Mouse (Mus musculus) ZHBTc4 (cell line): ENCODE data around the gene Dusp9.

Experiments used
- DNase-seq: peaks from one replicate; pipeline ENCODE4 v3.0.0-alpha.2; 2011; ENCODE audit warnings: low read depth, low spot score

The Dusp9 gene

DNA sequence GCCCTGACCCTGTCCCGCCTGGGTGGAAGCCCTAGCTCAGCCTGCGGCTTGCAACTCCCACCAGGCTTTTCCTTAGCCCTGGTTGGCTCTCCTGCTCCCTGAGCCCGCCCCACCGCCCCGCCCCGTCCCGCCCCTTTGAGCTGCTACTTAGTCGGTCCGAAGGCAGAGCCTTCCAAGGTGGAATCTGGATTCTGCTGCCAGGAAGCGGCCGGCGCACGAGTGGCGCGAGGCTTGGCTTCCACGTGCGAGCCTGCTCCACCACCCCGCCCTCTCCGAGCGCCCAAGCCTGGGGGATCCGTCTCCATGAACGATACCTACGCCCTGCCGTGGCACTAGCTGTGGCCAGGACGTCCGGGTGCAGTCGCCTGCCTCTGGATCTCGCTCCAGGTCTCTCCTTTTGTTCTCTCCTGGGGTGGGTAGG, at the start of gene Dusp9:
Dusp9 (plus strand) TSS at position 165 of the 421 bp plus-strand sequence.
- peak; percentile 94 for DNase-seq

- peak; percentile 63 for DNase-seq
These were observed 46.0 kb upstream of the Dusp9 start for GRCm38 (mm10) chrX:73593212-73593611.

DNA sequence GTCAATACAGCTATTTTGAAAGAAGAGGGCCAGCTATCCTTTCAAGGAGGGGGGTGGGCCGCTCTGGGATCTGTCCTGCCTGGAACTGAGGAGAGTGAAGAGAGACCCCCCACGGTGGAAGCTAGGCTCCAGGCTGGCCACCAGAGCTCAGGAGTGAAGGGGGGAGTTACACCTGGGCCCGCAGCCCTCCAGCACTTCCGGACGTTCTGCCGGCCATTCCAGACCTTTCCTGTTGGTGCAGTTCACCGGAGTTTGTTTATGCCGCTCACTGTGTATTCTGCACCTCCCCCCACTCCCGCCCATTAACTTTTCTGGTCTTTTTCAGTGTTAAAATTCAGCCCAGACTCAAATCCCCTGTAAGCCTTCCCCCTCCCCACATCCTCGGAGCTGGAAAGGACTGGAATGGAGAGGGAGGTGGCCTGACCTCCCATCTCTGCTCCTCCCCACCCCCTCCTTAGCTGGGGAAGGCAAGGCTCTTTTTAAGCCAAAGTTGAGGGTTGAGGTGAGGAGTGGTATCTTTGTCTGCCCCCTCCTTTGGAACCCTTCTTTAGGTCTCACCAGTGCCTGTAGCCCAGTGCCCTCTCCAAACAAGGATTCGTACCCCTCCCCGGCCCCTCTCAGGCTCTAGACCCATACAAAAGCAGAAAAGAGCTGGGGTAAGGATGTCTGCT, 44.6 kb upstream of the Dusp9 start:
- peak; percentile 55 for DNase-seq

- no peak for DNase-seq
These were observed 43.8 kb upstream of the Dusp9 start for GRCm38 (mm10) chrX:73595297-73595938.

GRCm38 (mm10) chrX:73601456-73601855, 37.8 kb upstream of the Dusp9 start:
- no peak for DNase-seq

GRCm38 (mm10) chrX:73613665-73614064, 25.6 kb upstream of the Dusp9 start:
- DNase-seq = no peak

DNA sequence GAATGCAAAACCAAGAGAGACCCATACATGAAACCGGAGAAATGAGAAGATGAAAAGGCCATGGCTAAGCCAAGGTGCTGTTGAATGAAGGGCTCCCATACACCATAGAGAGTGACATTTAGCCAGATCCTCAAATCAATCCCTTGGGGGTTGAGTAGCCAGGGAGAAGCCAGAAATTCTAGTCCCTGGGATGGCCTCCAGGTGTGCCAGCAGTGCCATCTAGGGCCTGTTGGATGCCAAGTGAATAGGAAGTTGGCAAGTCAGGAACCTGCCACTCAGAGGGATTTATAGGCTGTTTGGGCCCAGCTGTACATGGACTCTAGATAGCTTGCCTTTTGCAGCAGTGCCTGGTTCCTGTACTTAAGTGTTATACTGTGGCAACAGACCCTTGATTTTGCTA, 23.3 kb upstream of the Dusp9 start:
- no peak for DNase-seq

- no peak for DNase-seq
These were observed 19.8 kb upstream of the Dusp9 start for GRCm38 (mm10) chrX:73619401-73619800.

DNA sequence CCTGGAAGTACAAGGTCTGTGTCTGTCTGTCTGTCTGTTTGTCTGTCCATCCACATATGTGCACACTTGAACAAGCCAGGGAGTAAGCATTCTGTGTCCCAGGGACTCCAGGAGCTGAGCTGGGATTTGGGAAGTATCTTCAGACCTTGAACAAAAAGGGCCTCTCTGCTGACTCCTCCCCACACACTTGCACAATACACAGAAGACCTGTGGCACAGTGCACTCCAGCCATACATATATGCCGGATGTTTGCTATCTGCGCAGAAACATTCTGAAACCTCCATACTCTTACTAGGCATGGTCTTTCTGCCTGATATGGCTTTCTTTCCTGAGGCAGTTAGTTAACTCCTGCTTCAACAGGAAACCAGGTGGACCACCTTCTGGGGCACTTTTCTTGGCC, 19.3 kb upstream of the Dusp9 start:
- no peak for DNase-seq

GRCm38 (mm10) chrX:73626981-73627380, 12.2 kb upstream of the Dusp9 start:
- no peak for DNase-seq

DNA sequence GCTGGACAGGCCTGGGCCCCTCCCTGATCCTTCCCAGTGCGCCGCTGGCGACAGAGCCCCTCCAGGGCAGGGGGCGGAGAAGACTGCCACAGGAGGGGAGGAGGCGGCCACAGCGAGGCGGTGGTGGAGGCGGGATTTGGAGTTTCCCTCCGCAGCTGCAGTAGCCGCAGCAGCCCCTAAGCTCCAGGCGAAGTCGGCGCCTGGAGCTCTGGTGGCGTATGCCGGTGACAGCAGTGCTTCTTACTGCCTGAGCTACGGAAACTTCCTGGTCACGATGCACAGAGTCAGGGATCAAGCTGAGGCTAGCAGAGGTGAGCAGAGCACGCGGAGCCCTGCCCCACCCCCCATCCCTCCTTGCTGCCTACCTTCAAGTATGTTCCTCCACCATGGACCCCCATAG, 3.8 kb upstream of the Dusp9 start:
- DNase-seq = peak; percentile 33

DNA sequence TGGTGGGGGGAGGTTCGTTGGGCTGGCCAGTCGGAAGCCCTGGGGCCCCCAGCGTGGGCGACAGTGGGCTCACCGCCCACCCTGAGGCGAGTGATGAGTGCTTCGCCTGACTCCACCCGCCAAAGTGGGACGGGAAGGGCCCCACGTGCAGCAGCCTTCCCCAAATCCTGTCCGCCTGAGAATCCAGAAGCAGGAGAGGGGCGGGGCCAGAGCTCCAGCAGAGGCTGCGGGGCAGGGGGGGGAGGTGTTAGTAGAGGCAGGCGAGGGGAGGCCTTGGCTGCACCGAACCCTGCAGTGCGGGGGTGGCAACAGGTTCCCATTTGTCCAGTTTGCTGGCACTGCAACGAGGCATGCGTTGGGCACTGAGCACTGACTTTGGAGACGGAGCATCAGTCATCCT, 1.8 kb upstream of the Dusp9 start:
- peak; percentile 38 for DNase-seq

- DNase-seq = peak; percentile 48
These were observed 766 bp downstream of the Dusp9 start for GRCm38 (mm10) chrX:73639901-73640469.

GRCm38 (mm10) chrX:73645121-73645520, 5.9 kb downstream of the Dusp9 start:
- peak; percentile 31 for DNase-seq

DNA sequence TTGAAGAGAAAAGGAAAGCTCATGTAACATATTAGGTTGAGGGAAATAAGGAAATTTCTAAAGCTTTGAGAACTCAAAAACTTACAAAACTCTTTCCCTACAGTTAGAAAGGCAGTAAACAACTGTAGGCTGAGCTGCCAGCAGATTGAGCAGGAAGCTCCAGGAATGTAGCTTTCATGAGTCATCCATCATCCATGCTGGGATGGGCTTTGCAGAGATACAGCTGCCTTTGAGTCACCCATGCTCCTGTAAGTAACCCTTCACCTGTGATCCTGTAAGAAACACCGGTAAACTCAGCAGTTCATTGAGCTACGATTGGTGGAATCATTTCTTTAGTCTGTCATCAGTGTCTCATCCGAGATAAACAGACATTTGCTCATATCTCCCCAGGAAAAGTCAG, 11.7 kb downstream of the Dusp9 start:
- DNase-seq = no peak

- DNase-seq = no peak
These were observed 14.2 kb downstream of the Dusp9 start for GRCm38 (mm10) chrX:73653392-73653791.

GRCm38 (mm10) chrX:73654177-73654576, 15.0 kb downstream of the Dusp9 start:
- peak; percentile 74 for DNase-seq

DNA sequence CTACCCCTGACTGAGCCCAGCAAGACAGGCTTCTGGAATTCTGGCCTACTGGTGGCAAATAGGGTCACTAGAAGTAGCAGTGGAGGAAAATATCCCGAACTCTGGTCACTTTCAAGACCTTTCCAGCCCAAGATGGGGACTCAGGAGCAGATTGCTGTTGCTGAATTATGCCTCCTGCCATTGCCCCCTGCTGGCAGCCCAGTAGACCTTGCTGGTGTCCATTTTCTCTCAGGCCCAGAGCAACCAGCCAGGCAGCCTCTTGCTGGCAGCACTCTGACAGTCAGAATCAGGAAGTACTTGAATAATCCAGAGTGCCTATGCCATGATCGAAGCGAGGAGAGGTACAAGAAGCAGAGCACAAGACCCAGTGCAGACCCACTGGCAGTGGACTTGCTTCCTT, 16.3 kb downstream of the Dusp9 start:
- DNase-seq = peak; percentile 48

GRCm38 (mm10) chrX:73658391-73658790, 19.2 kb downstream of the Dusp9 start:
- DNase-seq = no peak

GRCm38 (mm10) chrX:73658936-73659574, 19.8 kb downstream of the Dusp9 start:
- DNase-seq = no peak

GRCm38 (mm10) chrX:73659575-73660283, 20.5 kb downstream of the Dusp9 start, which contains the start of gene Pnck:
Gene Pnck, minus strand, starts transcription at chrX:73660117.
- DNase-seq = peak; percentile 24

DNA sequence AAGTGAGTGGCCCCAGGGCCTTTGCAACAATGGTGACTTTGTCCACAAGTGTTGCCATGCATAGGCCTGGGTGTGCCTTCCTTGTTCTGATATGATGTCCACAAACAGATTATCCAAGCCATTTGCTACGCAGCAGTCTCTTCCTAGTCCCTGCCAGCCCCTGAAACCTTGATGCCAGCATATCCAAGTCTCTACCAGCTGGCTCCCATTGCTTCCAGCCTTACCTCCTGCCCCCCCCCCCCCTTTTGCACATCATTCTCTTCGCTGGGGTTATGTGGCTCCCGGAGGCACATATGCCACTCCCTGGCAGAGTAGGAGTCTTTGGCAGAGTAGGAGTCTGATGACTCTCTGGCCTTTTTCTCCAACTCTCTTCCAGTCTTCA, 21.1 kb downstream of the Dusp9 start:
- no peak for DNase-seq
